Mouse (Mus musculus): ENCODE measurements around the gene Tbc1d1. TPM values are rescaled to one million over a fixed set of nuclear protein-coding genes. Genes with fewer than 3 reads are reported as not detected.

The Tbc1d1 gene
- polyA plus RNA-seq, 1 experiment from 2014 or later: 30.7 TPM

GRCm38 (mm10) chr5:64149184-64150127, 6.6 kb upstream of the Tbc1d1 start:
- 37% methylated on average over 17 of the region's 17 CpGs for WGBS
- peaks cover 15% of the 10 kb centered on the region for H3K4me1 ChIP-seq
- no peaks in the 10 kb centered on the region for H3K9me3 ChIP-seq
- H3K36me3 ChIP-seq (replicated peaks): no peaks in the 10 kb centered on the region
- peaks cover 8% of the 10 kb centered on the region; the same call in 1 of the 2 replicates for H3K27me3 ChIP-seq (ENCODE audit: poor library complexity, severe bottlenecking)
- 0 out of 2 replicates have a peak overlapping the region, but pooled peaks have one; percentile 5 for H3K4me3 ChIP-seq
- H3K27ac ChIP-seq: no peak overlapping the region
- DNase-seq (ENCODE audit: extremely low spot score, low spot score): no peak

- no peak overlapping the region for H3K27ac ChIP-seq
- no peak overlapping the region for H3K4me3 ChIP-seq
- no peak for DNase-seq (ENCODE audit: extremely low spot score, low spot score)
- peaks cover 18% of the 10 kb centered on the region for H3K4me1 ChIP-seq
- no peaks in the 10 kb centered on the region for H3K9me3 ChIP-seq
- WGBS: 94% methylated on average over 1 of the region's 1 CpGs
- peaks cover 24% of the 10 kb centered on the region for H3K27me3 ChIP-seq (ENCODE audit: poor library complexity, severe bottlenecking)
- H3K36me3 ChIP-seq (replicated peaks): no peaks in the 10 kb centered on the region
Measured at GRCm38 (mm10) chr5:64153319-64153718, 2.8 kb upstream of the Tbc1d1 start.

GRCm38 (mm10) chr5:64156579-64156978, 474 bp downstream of the Tbc1d1 start:
- no peak for DNase-seq (ENCODE audit: extremely low spot score, low spot score)
- Histone ChIP-seq H3K36me3 (replicated peaks) (no peaks in the 10 kb centered on the region), H3K4me3 (no peak overlapping the region), H3K4me1 (peaks cover 34% of the 10 kb centered on the region), H3K27ac (no peak overlapping the region), H3K27me3 (ENCODE audit: poor library complexity, severe bottlenecking) (peaks cover 49% of the 10 kb centered on the region), H3K9me3 (no peaks in the 10 kb centered on the region)
- 70% methylated on average over 4 of the region's 4 CpGs for WGBS

GRCm38 (mm10) chr5:64157926-64158325, 1.8 kb downstream of the Tbc1d1 start:
- peaks cover 34% of the 10 kb centered on the region for H3K4me1 ChIP-seq
- H3K27me3 ChIP-seq (ENCODE audit: poor library complexity, severe bottlenecking): peaks cover 62% of the 10 kb centered on the region
- H3K27ac ChIP-seq: no peak overlapping the region
- WGBS: 34% methylated on average over 1 of the region's 1 CpGs
- H3K4me3 ChIP-seq: no peak overlapping the region
- no peaks in the 10 kb centered on the region for H3K9me3 ChIP-seq
- H3K36me3 ChIP-seq (replicated peaks): no peaks in the 10 kb centered on the region
- no peak for DNase-seq (ENCODE audit: extremely low spot score, low spot score)

- H3K27me3 ChIP-seq (ENCODE audit: poor library complexity, severe bottlenecking): peaks cover 62% of the 10 kb centered on the region
- H3K4me3 ChIP-seq: no peak overlapping the region; the same call in 1 of the 2 replicates
- H3K27ac ChIP-seq: no peak overlapping the region
- no peaks in the 10 kb centered on the region for H3K36me3 ChIP-seq (replicated peaks)
- WGBS: 44% methylated on average over 4 of the region's 4 CpGs
- no peak for DNase-seq (ENCODE audit: extremely low spot score, low spot score)
- no peaks in the 10 kb centered on the region for H3K9me3 ChIP-seq
- peaks cover 34% of the 10 kb centered on the region for H3K4me1 ChIP-seq
Measured at GRCm38 (mm10) chr5:64158501-64158900, 2.4 kb downstream of the Tbc1d1 start.

GRCm38 (mm10) chr5:64159065-64159780, 3.1 kb downstream of the Tbc1d1 start:
- peaks cover 62% of the 10 kb centered on the region for H3K27me3 ChIP-seq (ENCODE audit: poor library complexity, severe bottlenecking)
- H3K27ac ChIP-seq: peak overlapping the region; percentile 85

GRCm38 (mm10) chr5:64159781-64160704, 3.9 kb downstream of the Tbc1d1 start:
- WGBS: under 1% methylated on average over 60 of the region's 63 CpGs
- no peaks in the 10 kb centered on the region for H3K9me3 ChIP-seq
- no peaks in the 10 kb centered on the region for H3K36me3 ChIP-seq (replicated peaks)
- peaks cover 34% of the 10 kb centered on the region for H3K4me1 ChIP-seq
- peak; percentile 71 for DNase-seq (ENCODE audit: extremely low spot score, low spot score)
- peaks cover 62% of the 10 kb centered on the region for H3K27me3 ChIP-seq (ENCODE audit: poor library complexity, severe bottlenecking)
- H3K27ac ChIP-seq: peak overlapping the region; percentile 85
- peak overlapping the region; percentile 81 for H3K4me3 ChIP-seq

More at GRCm38 (mm10) chr5:64159065-64159780, 3.1 kb downstream of the Tbc1d1 start:
- DNase-seq (ENCODE audit: extremely low spot score, low spot score): peak; percentile 55
- H3K36me3 ChIP-seq (replicated peaks): no peaks in the 10 kb centered on the region
- peak overlapping the region; percentile 81 for H3K4me3 ChIP-seq
- no peaks in the 10 kb centered on the region for H3K9me3 ChIP-seq
- WGBS: under 1% methylated on average over 39 of the region's 39 CpGs
- H3K4me1 ChIP-seq: peaks cover 34% of the 10 kb centered on the region

- no peak for DNase-seq (ENCODE audit: extremely low spot score, low spot score)
- H3K9me3 ChIP-seq: no peaks in the 10 kb centered on the region
- H3K27me3 ChIP-seq (ENCODE audit: poor library complexity, severe bottlenecking): peaks cover 62% of the 10 kb centered on the region
- H3K27ac ChIP-seq: peak overlapping the region; percentile 85
- no peaks in the 10 kb centered on the region for H3K36me3 ChIP-seq (replicated peaks)
- H3K4me3 ChIP-seq: peak overlapping the region; percentile 81
- WGBS: 1% methylated on average over 23 of the region's 23 CpGs
- peaks cover 37% of the 10 kb centered on the region for H3K4me1 ChIP-seq
Measured at GRCm38 (mm10) chr5:64160705-64161391, 4.7 kb downstream of the Tbc1d1 start.

GRCm38 (mm10) chr5:64161917-64162316, 5.8 kb downstream of the Tbc1d1 start:
- H3K27ac ChIP-seq: no peak overlapping the region
- peaks cover 58% of the 10 kb centered on the region for H3K27me3 ChIP-seq (ENCODE audit: poor library complexity, severe bottlenecking)
- DNase-seq (ENCODE audit: extremely low spot score, low spot score): no peak
- no peak overlapping the region for H3K4me3 ChIP-seq
- no peaks in the 10 kb centered on the region for H3K9me3 ChIP-seq
- WGBS: 79% methylated on average over 3 of the region's 3 CpGs
- H3K36me3 ChIP-seq (replicated peaks): no peaks in the 10 kb centered on the region
- H3K4me1 ChIP-seq: peaks cover 34% of the 10 kb centered on the region

GRCm38 (mm10) chr5:64162582-64162981, 6.5 kb downstream of the Tbc1d1 start:
- Histone ChIP-seq H3K27ac (no peak overlapping the region), H3K4me1 (peaks cover 34% of the 10 kb centered on the region), H3K9me3 (no peaks in the 10 kb centered on the region), H3K27me3 (ENCODE audit: poor library complexity, severe bottlenecking) (peaks cover 53% of the 10 kb centered on the region), H3K4me3 (no peak overlapping the region), H3K36me3 (replicated peaks) (no peaks in the 10 kb centered on the region)
- WGBS: 87% methylated on average over 5 of the region's 5 CpGs
- no peak for DNase-seq (ENCODE audit: extremely low spot score, low spot score)

GRCm38 (mm10) chr5:64164414-64164813, 8.3 kb downstream of the Tbc1d1 start:
- peaks cover 25% of the 10 kb centered on the region for H3K4me1 ChIP-seq
- DNase-seq (ENCODE audit: extremely low spot score, low spot score): no peak
- H3K27ac ChIP-seq: no peak overlapping the region
- H3K27me3 ChIP-seq (ENCODE audit: poor library complexity, severe bottlenecking): peaks cover 35% of the 10 kb centered on the region
- H3K9me3 ChIP-seq: no peaks in the 10 kb centered on the region
- H3K4me3 ChIP-seq: no peak overlapping the region
- 93% methylated on average over 3 of the region's 3 CpGs for WGBS
- no peaks in the 10 kb centered on the region for H3K36me3 ChIP-seq (replicated peaks)

All from forebrain, embryonic 10.5 days (tissue).